Mouse (Mus musculus) urinary bladder, postnatal 10 days (tissue): ENCODE data around the gene Bola1.
A peak's percentile ranks its signal among the peaks of the same experiment; 100 is the strongest.
"Not testable (repeated sequence)": the region's sequence is repeated elsewhere in the genome, so short reads cannot be mapped to it uniquely, and the experiment has no call there.

ENCODE experiments used
- DNase-seq: peaks from one replicate; pipeline ENCODE4 v3.0.0; 2022; ENCODE audit warnings: low spot score

Bola1 gene

GRCm38 (mm10) chr3:96247356-96248140 is 28.0 kb upstream of the Bola1 start:
- no peak for DNase-seq

- not testable (repeated sequence) for DNase-seq
These were observed 26.9 kb upstream of the Bola1 start, which contains the start of gene Hist2h3c1 for GRCm38 (mm10) chr3:96246427-96246856. Gene Hist2h3c1, plus strand, starts transcription at chr3:96246685.

- DNase-seq: not testable (repeated sequence)
These were observed 26.5 kb upstream of the Bola1 start for GRCm38 (mm10) chr3:96246018-96246417.

- peak; percentile 23 for DNase-seq
These were observed 25.7 kb upstream of the Bola1 start, which contains the start of gene Hist2h2aa1 for GRCm38 (mm10) chr3:96245003-96245886. Gene Hist2h2aa1, plus strand, starts transcription at chr3:96245497.

- no peak for DNase-seq
These were observed 24.5 kb upstream of the Bola1 start for GRCm38 (mm10) chr3:96243921-96244572.

GRCm38 (mm10) chr3:96240799-96241197 is 21.3 kb upstream of the Bola1 start:
- DNase-seq: no peak

- DNase-seq: peak; percentile 84
These were observed 20.7 kb upstream of the Bola1 start, which contains the start of gene Hist2h2aa2 for GRCm38 (mm10) chr3:96239949-96240798. Gene Hist2h2aa2, minus strand, starts transcription at chr3:96240276.

- not testable (repeated sequence) for DNase-seq
These were observed 19.7 kb upstream of the Bola1 start, which contains the start of gene Hist2h3c2 for GRCm38 (mm10) chr3:96238954-96239793. Gene Hist2h3c2, minus strand, starts transcription at chr3:96239127.

GRCm38 (mm10) chr3:96237904-96238511 is 18.5 kb upstream of the Bola1 start:
- no peak for DNase-seq

- DNase-seq: no peak
These were observed 17.9 kb upstream of the Bola1 start for GRCm38 (mm10) chr3:96237335-96237903.

- no peak for DNase-seq
These were observed 17.4 kb upstream of the Bola1 start for GRCm38 (mm10) chr3:96236834-96237334.

- DNase-seq: no peak
These were observed 16.3 kb upstream of the Bola1 start for GRCm38 (mm10) chr3:96235836-96236235.

GRCm38 (mm10) chr3:96234914-96235313 is 15.4 kb upstream of the Bola1 start:
- no peak for DNase-seq

- DNase-seq: no peak
These were observed 12.2 kb upstream of the Bola1 start for GRCm38 (mm10) chr3:96231758-96232120.

- no peak for DNase-seq
These were observed 11.6 kb upstream of the Bola1 start for GRCm38 (mm10) chr3:96230910-96231757.

- DNase-seq: no peak
These were observed 10.9 kb upstream of the Bola1 start for GRCm38 (mm10) chr3:96230404-96230803.

- DNase-seq: no peak
These were observed 9.3 kb upstream of the Bola1 start for GRCm38 (mm10) chr3:96228828-96229227.
